In genomic region chrX:7878007-7878419, GRCm38 (mm10) we compare ENCODE assay signal across 8 mouse cellular contexts. TPM values are rescaled to one million over a fixed set of nuclear protein-coding genes. Genes with fewer than 3 reads are reported as not detected.
DNase-seq lines count a peak whose midpoint lies in the region; ATAC-seq lines count a peak whose summit lies in the region.

TSS of gene Pim2 (plus strand) at chrX:7878262.

- no peak within 1 kb of the TSS for H3K27ac ChIP-seq in embryonic facial prominence, embryonic 11.5 days (replicated peaks; ENCODE audit: low read depth, low read length)
- peak within 1 kb of the TSS; percentile 62; the same call in 1 of the 2 replicates for H3K27ac ChIP-seq in limb, embryonic 10.5 days
- H3K27ac ChIP-seq in midbrain, embryonic 12.5 days (replicated peaks), result 0 out of 2 replicates have a peak within 1 kb of the TSS, but pooled peaks have one; percentile 35

- H3K4me1 ChIP-seq in embryonic facial prominence, embryonic 11.5 days (ENCODE audit: control insufficient read depth, insufficient read depth, low read length), result no peaks in the 10 kb centered on the region
- H3K4me1 ChIP-seq in limb, embryonic 10.5 days, result peaks cover 6% of the 10 kb centered on the region; the same call in 1 of the 2 replicates
- no peaks in the 10 kb centered on the region for H3K4me1 ChIP-seq in midbrain, embryonic 12.5 days

- ATAC-seq in embryonic facial prominence, embryonic 11.5 days (replicated peaks; ENCODE audit: insufficient number of reproducible peaks, low FRiP score, low TSS enrichment, low read depth), result peak; percentile 83
- ATAC-seq in midbrain, embryonic 12.5 days (ENCODE audit: low FRiP score, low read depth), result peak; percentile 88

- H3K4me2 ChIP-seq in embryonic facial prominence, embryonic 11.5 days (ENCODE audit: low read depth, low read length), result peak within 1 kb of the TSS; percentile 76
- peak within 1 kb of the TSS; percentile 77 for H3K4me2 ChIP-seq in midbrain, embryonic 12.5 days (replicated peaks)

- no peaks in the 10 kb centered on the region for H3K9me3 ChIP-seq in embryonic facial prominence, embryonic 11.5 days (replicated peaks; ENCODE audit: control insufficient read depth, low read length)
- no peaks in the 10 kb centered on the region for H3K9me3 ChIP-seq in limb, embryonic 10.5 days (replicated peaks)
- H3K9me3 ChIP-seq in midbrain, embryonic 12.5 days, result no peaks in the 10 kb centered on the region

- peak; percentile 41 to 70 for DNase-seq in urinary bladder, adult 18-20 months (ENCODE audit: low spot score in 2 of 2)
- no peak for DNase-seq in urinary bladder, postnatal 10 days (ENCODE audit: low spot score)
- peak; percentile 80 for DNase-seq in embryonic facial prominence, embryonic 11.5 days (ENCODE audit: low spot score)
- peak; percentile 98 for DNase-seq in heart, adult 11 months
- DNase-seq in kidney, adult 18-20 months, result peak; percentile 80
- DNase-seq in limb, embryonic 10.5 days (ENCODE audit: low spot score), result peak; percentile 83
- DNase-seq in spleen, adult 12 weeks (ENCODE audit: low spot score), result peak; percentile 70

- H3K27me3 ChIP-seq in embryonic facial prominence, embryonic 11.5 days (ENCODE audit: control insufficient read depth, insufficient read depth, low read length), result no peaks in the 10 kb centered on the region
- H3K27me3 ChIP-seq in limb, embryonic 10.5 days (ENCODE audit: low read depth, poor library complexity, severe bottlenecking), result peaks cover 4% of the 10 kb centered on the region; the same call in 1 of the 2 replicates
- H3K27me3 ChIP-seq in midbrain, embryonic 12.5 days, result no peaks in the 10 kb centered on the region

- H3K36me3 ChIP-seq in embryonic facial prominence, embryonic 11.5 days (replicated peaks; ENCODE audit: control insufficient read depth, insufficient read depth, low read depth, low read length), result no peaks in the 10 kb centered on the region
- peaks cover 21% of the 10 kb centered on the region for H3K36me3 ChIP-seq in limb, embryonic 10.5 days
- peaks cover 5% of the 10 kb centered on the region; the same call in 1 of the 2 replicates for H3K36me3 ChIP-seq in midbrain, embryonic 12.5 days

- peak within 1 kb of the TSS; percentile 34 for H3K4me3 ChIP-seq in embryonic facial prominence, embryonic 11.5 days (ENCODE audit: low read depth, low read length)
- H3K4me3 ChIP-seq in limb, embryonic 10.5 days, result peak within 1 kb of the TSS; percentile 60
- peak within 1 kb of the TSS; percentile 53 for H3K4me3 ChIP-seq in midbrain, embryonic 12.5 days

- peak within 1 kb of the TSS; percentile 43; the same call in 1 of the 2 replicates for H3K9ac ChIP-seq in embryonic facial prominence, embryonic 11.5 days (replicated peaks; ENCODE audit: low read length)
- H3K9ac ChIP-seq in midbrain, embryonic 12.5 days (replicated peaks), result peak within 1 kb of the TSS; percentile 52

- 24% methylated on average over 34 of the region's 38 CpGs for WGBS in embryonic facial prominence, embryonic 11.5 days
- 16% methylated on average over 37 of the region's 38 CpGs for WGBS in limb, embryonic 10.5 days
- 29% methylated on average over 37 of the region's 38 CpGs for whole genome bisulfite sequencing in midbrain, embryonic 12.5 days

RNA-seq across cellular contexts. Expression of gene Pim2, which starts in this region (rescaled TPM):
- 4.9 and 6.4 TPM in 2 replicates for polyA plus RNA-seq in embryonic facial prominence, embryonic 11.5 days (2014; fragmentation: Nextera tagmentation; extraction: Ambion mirVana)
- 6.2 TPM in 2 replicates for polyA plus RNA-seq in limb, embryonic 10.5 days (2016; fragmentation: Nextera tagmentation; extraction: Ambion mirVana)
- polyA plus RNA-seq in midbrain, embryonic 12.5 days (2016; fragmentation: Nextera tagmentation; extraction: Ambion mirVana), result 19.2 and 19.7 TPM in 2 replicates
